Mouse (Mus musculus): Measurements from ENCODE around the gene Bpifb1. TPM values are rescaled to one million over a fixed set of nuclear protein-coding genes. Genes with fewer than 3 reads are reported as not detected.
"Not testable (repeated sequence)": the region's sequence is repeated elsewhere in the genome, so short reads cannot be mapped to it uniquely, and the experiment has no call there.

The Bpifb1 gene
- not detected in 3 replicates for total RNA-seq (2017)

GRCm38 (mm10) chr2:154190546-154191258, at the start of gene Bpifb1:
Gene Bpifb1, plus strand, starts transcription at chr2:154190818.
- no peak for ATAC-seq (replicated peaks; ENCODE audit: insufficient number of reproducible peaks, low FRiP score, low TSS enrichment, poor library complexity, severe bottlenecking)

- ATAC-seq (replicated peaks; ENCODE audit: insufficient number of reproducible peaks, low FRiP score, low TSS enrichment, poor library complexity, severe bottlenecking), result no peak
Observed at GRCm38 (mm10) chr2:154142580-154142979, 48.0 kb upstream of the Bpifb1 start, which contains the start of gene Bpifa1. Gene Bpifa1, plus strand, starts transcription at chr2:154142880.

GRCm38 (mm10) chr2:154143735-154144134, 46.9 kb upstream of the Bpifb1 start:
- no peak for ATAC-seq (replicated peaks; ENCODE audit: insufficient number of reproducible peaks, low FRiP score, low TSS enrichment, poor library complexity, severe bottlenecking)

- no peak for ATAC-seq (replicated peaks; ENCODE audit: insufficient number of reproducible peaks, low FRiP score, low TSS enrichment, poor library complexity, severe bottlenecking)
Observed at GRCm38 (mm10) chr2:154147496-154147895, 43.1 kb upstream of the Bpifb1 start.

- ATAC-seq (replicated peaks; ENCODE audit: insufficient number of reproducible peaks, low FRiP score, low TSS enrichment, poor library complexity, severe bottlenecking), result no peak
Observed at GRCm38 (mm10) chr2:154158433-154158832, 32.2 kb upstream of the Bpifb1 start.

- ATAC-seq (replicated peaks; ENCODE audit: insufficient number of reproducible peaks, low FRiP score, low TSS enrichment, poor library complexity, severe bottlenecking), result no peak
Observed at GRCm38 (mm10) chr2:154162307-154162706, 28.3 kb upstream of the Bpifb1 start, which contains the start of gene Bpifa5. Gene Bpifa5, plus strand, starts transcription at chr2:154162607.

GRCm38 (mm10) chr2:154163306-154163705, 27.3 kb upstream of the Bpifb1 start:
- no peak for ATAC-seq (replicated peaks; ENCODE audit: insufficient number of reproducible peaks, low FRiP score, low TSS enrichment, poor library complexity, severe bottlenecking)

GRCm38 (mm10) chr2:154169172-154169571, 21.4 kb upstream of the Bpifb1 start:
- no peak for ATAC-seq (replicated peaks; ENCODE audit: insufficient number of reproducible peaks, low FRiP score, low TSS enrichment, poor library complexity, severe bottlenecking)

GRCm38 (mm10) chr2:154171621-154172020, 19.0 kb upstream of the Bpifb1 start:
- ATAC-seq (replicated peaks; ENCODE audit: insufficient number of reproducible peaks, low FRiP score, low TSS enrichment, poor library complexity, severe bottlenecking), result no peak

- no peak for ATAC-seq (replicated peaks; ENCODE audit: insufficient number of reproducible peaks, low FRiP score, low TSS enrichment, poor library complexity, severe bottlenecking)
Observed at GRCm38 (mm10) chr2:154173313-154173712, 17.3 kb upstream of the Bpifb1 start.

- ATAC-seq (replicated peaks; ENCODE audit: insufficient number of reproducible peaks, low FRiP score, low TSS enrichment, poor library complexity, severe bottlenecking), result not testable (repeated sequence)
Observed at GRCm38 (mm10) chr2:154181900-154182299, 8.7 kb upstream of the Bpifb1 start.

- not testable (repeated sequence) for ATAC-seq (replicated peaks; ENCODE audit: insufficient number of reproducible peaks, low FRiP score, low TSS enrichment, poor library complexity, severe bottlenecking)
Observed at GRCm38 (mm10) chr2:154183061-154183460, 7.6 kb upstream of the Bpifb1 start.

GRCm38 (mm10) chr2:154185319-154185718, 5.3 kb upstream of the Bpifb1 start:
- ATAC-seq (replicated peaks; ENCODE audit: insufficient number of reproducible peaks, low FRiP score, low TSS enrichment, poor library complexity, severe bottlenecking), result no peak

- ATAC-seq (replicated peaks; ENCODE audit: insufficient number of reproducible peaks, low FRiP score, low TSS enrichment, poor library complexity, severe bottlenecking), result no peak
Observed at GRCm38 (mm10) chr2:154185748-154186147, 4.9 kb upstream of the Bpifb1 start.

- ATAC-seq (replicated peaks; ENCODE audit: insufficient number of reproducible peaks, low FRiP score, low TSS enrichment, poor library complexity, severe bottlenecking), result no peak
Observed at GRCm38 (mm10) chr2:154187468-154187867, 3.1 kb upstream of the Bpifb1 start.

- no peak for ATAC-seq (replicated peaks; ENCODE audit: insufficient number of reproducible peaks, low FRiP score, low TSS enrichment, poor library complexity, severe bottlenecking)
Observed at GRCm38 (mm10) chr2:154189877-154190434, 662 bp upstream of the Bpifb1 start.

GRCm38 (mm10) chr2:154192141-154192540, 1.5 kb downstream of the Bpifb1 start:
- no peak for ATAC-seq (replicated peaks; ENCODE audit: insufficient number of reproducible peaks, low FRiP score, low TSS enrichment, poor library complexity, severe bottlenecking)

GRCm38 (mm10) chr2:154193071-154193470, 2.5 kb downstream of the Bpifb1 start:
- ATAC-seq (replicated peaks; ENCODE audit: insufficient number of reproducible peaks, low FRiP score, low TSS enrichment, poor library complexity, severe bottlenecking), result no peak

GRCm38 (mm10) chr2:154193994-154194504, 3.4 kb downstream of the Bpifb1 start:
- ATAC-seq (replicated peaks; ENCODE audit: insufficient number of reproducible peaks, low FRiP score, low TSS enrichment, poor library complexity, severe bottlenecking), result no peak

GRCm38 (mm10) chr2:154197036-154197435, 6.4 kb downstream of the Bpifb1 start:
- no peak for ATAC-seq (replicated peaks; ENCODE audit: insufficient number of reproducible peaks, low FRiP score, low TSS enrichment, poor library complexity, severe bottlenecking)
